Mouse (Mus musculus) testis, postnatal 10 days (tissue): ENCODE results near the gene Gk5.
A peak's percentile ranks its signal among the peaks of the same experiment; 100 is the strongest.
"Not testable (repeated sequence)": the region's sequence is repeated elsewhere in the genome, so short reads cannot be mapped to it uniquely, and the experiment has no call there.

ENCODE experiments used
- DNase-seq: peaks from one replicate; pipeline ENCODE4 v3.0.0; 2021; ENCODE audit warnings: low spot score

The Gk5 gene

GRCm38 (mm10) chr9:96118861-96119772 lies at the start of gene Gk5:
Gene Gk5 (plus strand): TSS chr9:96119362.
- DNase-seq, result peak; percentile 100

GRCm38 (mm10) chr9:96078752-96079315 lies 40.3 kb upstream of the Gk5 start:
- DNase-seq, result no peak

- no peak for DNase-seq
These were observed 33.9 kb upstream of the Gk5 start for GRCm38 (mm10) chr9:96085293-96085692.

GRCm38 (mm10) chr9:96087671-96088070 lies 31.5 kb upstream of the Gk5 start:
- DNase-seq, result no peak

GRCm38 (mm10) chr9:96088456-96088855 lies 30.7 kb upstream of the Gk5 start:
- not testable (repeated sequence) for DNase-seq

GRCm38 (mm10) chr9:96092637-96093036 lies 26.5 kb upstream of the Gk5 start:
- DNase-seq, result not testable (repeated sequence)

- no peak for DNase-seq
These were observed 25.9 kb upstream of the Gk5 start for GRCm38 (mm10) chr9:96093221-96093620.

GRCm38 (mm10) chr9:96094341-96094740 lies 24.8 kb upstream of the Gk5 start:
- no peak for DNase-seq

GRCm38 (mm10) chr9:96095192-96095591 lies 24.0 kb upstream of the Gk5 start:
- DNase-seq, result no peak

- DNase-seq, result no peak
These were observed 16.3 kb upstream of the Gk5 start for GRCm38 (mm10) chr9:96102846-96103245.

GRCm38 (mm10) chr9:96112879-96113361 lies 6.2 kb upstream of the Gk5 start:
- no peak for DNase-seq

- no peak for DNase-seq
These were observed 2.4 kb upstream of the Gk5 start for GRCm38 (mm10) chr9:96116801-96117200.

- DNase-seq, result no peak
These were observed 946 bp upstream of the Gk5 start for GRCm38 (mm10) chr9:96118216-96118615.

GRCm38 (mm10) chr9:96127972-96128371 lies 8.8 kb downstream of the Gk5 start:
- no peak for DNase-seq

GRCm38 (mm10) chr9:96132956-96133603 lies 13.9 kb downstream of the Gk5 start:
- DNase-seq, result no peak

- DNase-seq, result no peak
These were observed 15.3 kb downstream of the Gk5 start for GRCm38 (mm10) chr9:96134470-96134869.

- no peak for DNase-seq
These were observed 15.8 kb downstream of the Gk5 start for GRCm38 (mm10) chr9:96134916-96135315.

- no peak for DNase-seq
These were observed 16.3 kb downstream of the Gk5 start for GRCm38 (mm10) chr9:96135461-96135860.

- no peak for DNase-seq
These were observed 19.8 kb downstream of the Gk5 start for GRCm38 (mm10) chr9:96138958-96139357.

- no peak for DNase-seq
These were observed 20.7 kb downstream of the Gk5 start for GRCm38 (mm10) chr9:96139876-96140275.

GRCm38 (mm10) chr9:96140931-96141330 lies 21.8 kb downstream of the Gk5 start:
- no peak for DNase-seq

GRCm38 (mm10) chr9:96142499-96142898 lies 23.3 kb downstream of the Gk5 start:
- DNase-seq, result no peak

- DNase-seq, result no peak
These were observed 24.5 kb downstream of the Gk5 start for GRCm38 (mm10) chr9:96143633-96144032.
